Mouse (Mus musculus): Measurements from ENCODE around the gene Zdhhc19. TPM values are rescaled to one million over a fixed set of nuclear protein-coding genes. Genes with fewer than 3 reads are reported as not detected.

Gene Zdhhc19
- polyA plus RNA-seq, 1 experiment from 2014 or later = not detected

DNA sequence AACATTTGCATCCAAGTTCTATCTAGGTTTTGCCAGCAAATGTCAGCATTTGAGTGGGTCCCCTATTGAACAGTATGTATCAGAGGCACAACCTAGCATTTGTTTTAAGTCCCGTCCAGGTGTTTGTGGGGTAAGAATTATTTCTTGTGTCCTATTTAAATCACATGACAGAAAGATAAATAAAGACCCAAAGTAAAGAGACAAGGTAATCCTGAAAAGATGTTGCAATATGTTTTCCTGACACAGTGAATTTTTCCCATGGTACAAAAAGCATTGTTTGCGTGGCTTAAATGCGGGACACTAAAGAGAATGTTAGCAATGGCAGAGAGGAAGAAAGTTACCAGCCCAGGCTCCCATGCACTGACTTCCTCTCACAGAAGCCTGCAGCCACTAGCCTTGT is 74.0 kb downstream of the Zdhhc19 start:
- H3K36me3 ChIP-seq = no peaks in the 10 kb centered on the region

GRCm38 (mm10) chr16:32572528-32572927 is 76.5 kb downstream of the Zdhhc19 start:
- H3K9me3 ChIP-seq = no peaks in the 10 kb centered on the region
- H3K4me2 ChIP-seq = no peak overlapping the region
- no peaks in the 10 kb centered on the region for H3K27me3 ChIP-seq
- H3K27ac ChIP-seq = no peak overlapping the region
- H3K4me1 ChIP-seq = no peaks in the 10 kb centered on the region
- no peak overlapping the region for H3K9ac ChIP-seq
- 80% methylated on average over 4 of the region's 4 CpGs for WGBS
- ATAC-seq (ENCODE audit: insufficient number of reproducible peaks, insufficient read depth, low FRiP score, low TSS enrichment, low read depth) = no peak
- H3K4me3 ChIP-seq = no peak overlapping the region
- no peaks in the 10 kb centered on the region for H3K36me3 ChIP-seq

More for the DNA sequence above, 74.0 kb downstream of the Zdhhc19 start:
- 84% methylated on average over 3 of the region's 3 CpGs for WGBS
- H3K9ac ChIP-seq = no peak overlapping the region
- H3K27me3 ChIP-seq = no peaks in the 10 kb centered on the region
- no peak for ATAC-seq (ENCODE audit: insufficient number of reproducible peaks, insufficient read depth, low FRiP score, low TSS enrichment, low read depth)
- H3K4me2 ChIP-seq = no peak overlapping the region
- H3K9me3 ChIP-seq = no peaks in the 10 kb centered on the region
- H3K4me1 ChIP-seq = no peaks in the 10 kb centered on the region
- no peak overlapping the region for H3K4me3 ChIP-seq
- no peak overlapping the region for H3K27ac ChIP-seq

- H3K9ac ChIP-seq = no peak overlapping the region
- no peak overlapping the region for H3K27ac ChIP-seq
- 83% methylated on average over 4 of the region's 4 CpGs for WGBS
- no peak overlapping the region for H3K4me2 ChIP-seq
- no peaks in the 10 kb centered on the region for H3K27me3 ChIP-seq
- H3K36me3 ChIP-seq = no peaks in the 10 kb centered on the region
- no peaks in the 10 kb centered on the region for H3K9me3 ChIP-seq
- no peak for ATAC-seq (ENCODE audit: insufficient number of reproducible peaks, insufficient read depth, low FRiP score, low TSS enrichment, low read depth)
- H3K4me1 ChIP-seq = no peaks in the 10 kb centered on the region
- H3K4me3 ChIP-seq = no peak overlapping the region
Observed at GRCm38 (mm10) chr16:32586482-32586881, 90.4 kb downstream of the Zdhhc19 start.

DNA sequence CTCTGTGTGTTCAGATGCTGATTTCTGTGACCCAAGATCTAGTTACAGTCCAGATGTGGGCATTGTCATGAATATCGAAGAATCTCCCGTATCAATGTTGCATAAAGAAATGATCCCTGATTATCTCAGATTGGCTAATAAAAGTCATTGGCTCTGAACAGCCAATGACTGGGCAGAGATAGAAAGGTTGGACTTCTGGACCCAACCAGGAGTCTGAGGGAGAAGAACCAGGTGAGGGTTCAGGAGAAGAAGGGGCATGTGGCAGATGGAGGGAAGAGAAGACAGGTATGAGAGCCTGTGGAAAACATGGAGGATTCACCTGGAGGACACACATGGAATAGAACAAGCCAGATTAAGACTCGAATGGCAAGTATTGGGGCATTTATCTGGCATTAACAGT is 92.5 kb downstream of the Zdhhc19 start:
- 92% methylated on average over 3 of the region's 3 CpGs for WGBS

GRCm38 (mm10) chr16:32591521-32591920 is 95.5 kb downstream of the Zdhhc19 start:
- 89% methylated on average over 8 of the region's 8 CpGs for WGBS
- H3K4me3 ChIP-seq = no peak overlapping the region
- H3K4me2 ChIP-seq = no peak overlapping the region
- H3K4me1 ChIP-seq = no peaks in the 10 kb centered on the region
- no peak overlapping the region for H3K9ac ChIP-seq
- no peak for ATAC-seq (ENCODE audit: insufficient number of reproducible peaks, insufficient read depth, low FRiP score, low TSS enrichment, low read depth)
- no peaks in the 10 kb centered on the region for H3K36me3 ChIP-seq
- no peak overlapping the region for H3K27ac ChIP-seq
- no peaks in the 10 kb centered on the region for H3K9me3 ChIP-seq
- no peaks in the 10 kb centered on the region for H3K27me3 ChIP-seq

More for the DNA sequence above, 92.5 kb downstream of the Zdhhc19 start:
- Histone ChIP-seq H3K36me3 (no peaks in the 10 kb centered on the region), H3K27ac (no peak overlapping the region), H3K4me3 (no peak overlapping the region), H3K9me3 (no peaks in the 10 kb centered on the region), H3K9ac (no peak overlapping the region), H3K4me1 (no peaks in the 10 kb centered on the region), H3K27me3 (no peaks in the 10 kb centered on the region), H3K4me2 (no peak overlapping the region)
- no peak for ATAC-seq (ENCODE audit: insufficient number of reproducible peaks, insufficient read depth, low FRiP score, low TSS enrichment, low read depth)

- Histone ChIP-seq H3K4me3 (no peak overlapping the region), H3K9me3 (no peaks in the 10 kb centered on the region), H3K27ac (no peak overlapping the region), H3K4me2 (no peak overlapping the region), H3K4me1 (peaks cover 3% of the 10 kb centered on the region; the same call in 1 of the 2 replicates), H3K9ac (no peak overlapping the region), H3K27me3 (no peaks in the 10 kb centered on the region), H3K36me3 (no peaks in the 10 kb centered on the region)
- 88% methylated on average over 5 of the region's 5 CpGs for WGBS
- ATAC-seq (ENCODE audit: insufficient number of reproducible peaks, insufficient read depth, low FRiP score, low TSS enrichment, low read depth) = no peak
Observed at GRCm38 (mm10) chr16:32593283-32593805, 97.3 kb downstream of the Zdhhc19 start.

DNA sequence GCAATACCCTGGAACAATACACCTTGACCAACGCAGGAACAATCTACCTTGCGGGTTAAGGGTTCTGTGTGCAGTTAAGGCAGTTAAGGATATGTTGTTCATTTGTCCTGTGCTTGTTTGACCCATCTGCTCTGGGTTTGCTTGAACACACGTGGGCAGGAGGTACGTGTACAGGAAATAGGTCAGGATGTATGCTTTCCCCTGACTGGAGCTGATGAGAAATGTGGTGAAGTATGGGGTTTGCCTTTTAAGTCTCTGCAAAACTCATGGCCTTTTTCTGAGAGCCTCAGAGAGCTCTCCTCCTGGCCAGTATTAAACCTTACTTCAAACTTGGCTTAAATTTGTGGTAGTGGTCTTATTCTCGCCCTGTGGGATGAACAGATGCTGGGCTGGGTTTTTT is 97.9 kb downstream of the Zdhhc19 start:
- no peak for ATAC-seq (ENCODE audit: insufficient number of reproducible peaks, insufficient read depth, low FRiP score, low TSS enrichment, low read depth)
- no peaks in the 10 kb centered on the region for H3K36me3 ChIP-seq
- H3K9me3 ChIP-seq = no peaks in the 10 kb centered on the region
- H3K27ac ChIP-seq = no peak overlapping the region
- H3K27me3 ChIP-seq = no peaks in the 10 kb centered on the region
- peaks cover 3% of the 10 kb centered on the region; the same call in 1 of the 2 replicates for H3K4me1 ChIP-seq
- no peak overlapping the region for H3K4me3 ChIP-seq
- H3K4me2 ChIP-seq = no peak overlapping the region
- no peak overlapping the region for H3K9ac ChIP-seq
- WGBS = 76% methylated on average over 5 of the region's 5 CpGs

- H3K9ac ChIP-seq = no peak overlapping the region
- no peak for ATAC-seq (ENCODE audit: insufficient number of reproducible peaks, insufficient read depth, low FRiP score, low TSS enrichment, low read depth)
- H3K4me2 ChIP-seq = no peak overlapping the region
- no peak overlapping the region for H3K27ac ChIP-seq
- 59% methylated on average over 5 of the region's 5 CpGs for WGBS
- H3K9me3 ChIP-seq = no peaks in the 10 kb centered on the region
- no peaks in the 10 kb centered on the region for H3K36me3 ChIP-seq
- no peaks in the 10 kb centered on the region for H3K27me3 ChIP-seq
- no peak overlapping the region for H3K4me3 ChIP-seq
- H3K4me1 ChIP-seq = peaks cover 3% of the 10 kb centered on the region; the same call in 1 of the 2 replicates
Observed at GRCm38 (mm10) chr16:32594701-32595100, 98.6 kb downstream of the Zdhhc19 start.

DNA sequence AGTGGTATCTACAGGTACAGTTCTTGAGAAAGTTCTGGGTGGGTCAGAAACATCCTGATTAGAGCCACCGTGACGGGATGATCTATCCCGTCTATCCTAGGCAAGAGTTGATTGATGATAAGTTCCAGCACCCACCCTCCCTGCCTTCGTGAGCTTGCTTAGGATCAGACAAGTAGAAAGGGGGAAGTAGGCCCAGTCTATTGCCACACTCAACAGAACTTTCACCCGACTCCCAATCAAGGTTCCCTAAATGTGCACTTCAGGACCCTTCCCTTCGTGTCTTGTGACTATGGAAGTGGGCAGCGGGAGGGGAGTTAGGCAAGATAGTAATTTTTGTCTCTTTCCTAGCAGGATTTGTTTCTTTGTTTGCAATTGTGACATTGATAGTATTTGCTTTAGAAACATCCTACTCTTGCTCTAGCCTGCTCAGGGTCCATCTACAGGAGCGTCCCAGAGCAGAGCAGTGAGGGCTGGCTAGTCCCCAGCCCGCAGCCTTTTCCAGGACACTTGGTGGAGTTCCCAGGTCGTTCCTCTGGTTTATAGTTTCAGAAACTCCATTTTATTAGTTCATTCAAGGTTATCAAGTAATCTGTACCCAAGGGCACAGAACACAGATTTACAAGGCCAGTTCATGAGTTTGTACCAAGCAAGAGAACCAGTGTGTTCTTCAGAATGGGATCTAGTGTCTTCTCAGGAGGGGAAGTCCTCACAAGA is 99.2 kb downstream of the Zdhhc19 start:
- no peaks in the 10 kb centered on the region for H3K27me3 ChIP-seq
- no peak overlapping the region for H3K4me3 ChIP-seq
- H3K4me1 ChIP-seq = peaks cover 3% of the 10 kb centered on the region; the same call in 1 of the 2 replicates
- H3K9me3 ChIP-seq = no peaks in the 10 kb centered on the region
- no peaks in the 10 kb centered on the region for H3K36me3 ChIP-seq
- ATAC-seq (ENCODE audit: insufficient number of reproducible peaks, insufficient read depth, low FRiP score, low TSS enrichment, low read depth) = no peak
- 86% methylated on average over 10 of the region's 10 CpGs for WGBS
- H3K27ac ChIP-seq = no peak overlapping the region
- no peak overlapping the region for H3K4me2 ChIP-seq
- no peak overlapping the region for H3K9ac ChIP-seq

DNA sequence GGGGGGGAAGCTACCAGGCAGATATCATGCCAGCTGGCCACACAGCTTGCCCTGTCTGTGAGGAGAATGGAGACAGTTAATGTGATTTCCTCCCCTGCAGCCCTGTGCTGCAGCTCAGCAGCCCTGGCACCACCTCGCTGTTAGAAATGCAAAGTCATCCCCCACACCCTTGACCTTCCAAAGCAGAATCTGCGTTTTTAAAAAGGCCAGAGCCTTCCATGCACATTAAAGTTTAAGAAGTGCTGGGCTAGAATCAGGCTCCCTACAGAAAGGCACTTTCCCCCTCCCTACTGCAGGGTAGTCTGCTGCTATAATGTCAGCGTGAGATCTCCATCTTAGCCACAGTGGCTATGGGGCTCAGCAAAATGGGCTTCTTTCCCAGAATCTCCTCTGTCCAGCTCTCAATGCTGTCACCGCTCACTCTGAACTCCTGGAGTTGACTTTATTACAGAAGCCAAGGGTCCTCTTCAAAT is 101.9 kb downstream of the Zdhhc19 start:
- Histone ChIP-seq H3K9me3 (no peaks in the 10 kb centered on the region), H3K27ac (no peak overlapping the region), H3K9ac (no peak overlapping the region), H3K36me3 (no peaks in the 10 kb centered on the region), H3K4me1 (peaks cover 3% of the 10 kb centered on the region; the same call in 1 of the 2 replicates), H3K4me2 (no peak overlapping the region), H3K27me3 (no peaks in the 10 kb centered on the region), H3K4me3 (no peak overlapping the region)
- no peak for ATAC-seq (ENCODE audit: insufficient number of reproducible peaks, insufficient read depth, low FRiP score, low TSS enrichment, low read depth)
- whole genome bisulfite sequencing = 41% methylated on average over 4 of the region's 4 CpGs

- Histone ChIP-seq H3K9ac (no peak overlapping the region), H3K36me3 (no peaks in the 10 kb centered on the region), H3K4me3 (no peak overlapping the region), H3K4me2 (no peak overlapping the region), H3K4me1 (peaks cover 3% of the 10 kb centered on the region; the same call in 1 of the 2 replicates), H3K27ac (no peak overlapping the region), H3K9me3 (no peaks in the 10 kb centered on the region), H3K27me3 (no peaks in the 10 kb centered on the region)
- no peak for ATAC-seq (ENCODE audit: insufficient number of reproducible peaks, insufficient read depth, low FRiP score, low TSS enrichment, low read depth)
- WGBS = 83% methylated on average over 1 of the region's 1 CpGs
Observed at GRCm38 (mm10) chr16:32599151-32599550, 103.1 kb downstream of the Zdhhc19 start.

GRCm38 (mm10) chr16:32602193-32602685 is 106.2 kb downstream of the Zdhhc19 start:
- Histone ChIP-seq H3K27ac (no peak overlapping the region), H3K36me3 (no peaks in the 10 kb centered on the region), H3K9ac (no peak overlapping the region), H3K9me3 (no peaks in the 10 kb centered on the region), H3K27me3 (no peaks in the 10 kb centered on the region), H3K4me1 (peaks cover 3% of the 10 kb centered on the region; the same call in 1 of the 2 replicates), H3K4me3 (no peak overlapping the region), H3K4me2 (no peak overlapping the region)
- 73% methylated on average over 3 of the region's 3 CpGs for WGBS
- no peak for ATAC-seq (ENCODE audit: insufficient number of reproducible peaks, insufficient read depth, low FRiP score, low TSS enrichment, low read depth)
